Mouse (Mus musculus) spleen, adult 2 months (tissue): ENCODE data around the gene Crybg3.

Source experiments
- CTCF ChIP-seq: fragments of 200-500 bp; IDR thresholded peaks from 2 replicates; pipeline ENCODE4 v1.5.1; 2011; ENCODE audit warnings: mild to moderate bottlenecking, inconsistent platforms; ENCODE audit not compliant: insufficient read depth, insufficient read length, insufficient replicate concordance; ENCODE audit errors: extremely low read depth
- POLR2A ChIP-seq: fragments of 200-500 bp; IDR thresholded peaks from 2 replicates; pipeline ENCODE4 v1.6.1; 2011; ENCODE audit warnings: low read depth, low read length, inconsistent platforms

- TF ChIP-seq CTCF (no peak), POLR2A (no peak)
These were observed 136.8 kb downstream of the Crybg3 start for GRCm38 (mm10) chr16:59463973-59464372.
